Mouse (Mus musculus) liver, embryonic 14.5 days (tissue): ENCODE measurements around the gene Jarid2. TPM values are rescaled to one million over a fixed set of nuclear protein-coding genes. Genes with fewer than 3 reads are reported as not detected.
"Not testable (repeated sequence)": the region's sequence is repeated elsewhere in the genome, so short reads cannot be mapped to it uniquely, and the experiment has no call there.

ENCODE experiments used
- ATAC-seq: fragments of 200-750 bp; cut with Nextera tagmentation; 2 replicates; pipeline ENCODE4 v1.8.0; 2017; ENCODE audit warnings: moderate number of reproducible peaks, mild to moderate bottlenecking, moderate library complexity; ENCODE audit not compliant: insufficient read depth
- DNase-seq, 3 experiments: peaks; one replicate each; pipeline ENCODE4 v3.0.0-alpha.2; 2012 to 2013; ENCODE audit warnings: low read depth in 3 of 3, low spot score in 3 of 3
- H3K27ac ChIP-seq: fragments of 300-500 bp; sonication (generic); 2 replicates; pipeline ENCODE4 v1.5.1; 2014; ENCODE audit warnings: moderate library complexity, mild to moderate bottlenecking, control low read depth, inconsistent platforms
- H3K27me3 ChIP-seq: fragments of 300-500 bp; sonication (generic); 2 replicates; pipeline ENCODE4 v1.6.1; 2014; ENCODE audit warnings: mild to moderate bottlenecking, low read length, moderate library complexity; ENCODE audit not compliant: control insufficient read depth, insufficient read depth
- H3K36me3 ChIP-seq: fragments of 300-500 bp; sonication (generic); replicated peaks from 2 replicates; pipeline ENCODE4 v1.6.1; 2014; ENCODE audit warnings: low read depth; ENCODE audit not compliant: control insufficient read depth, insufficient read depth
- H3K4me1 ChIP-seq, 2 experiments: fragments of 200-500 bp in 1 of 2; fragments of 300-500 bp in 1 of 2; sonication (generic) in 1 of 2; replicated peaks; 2 replicates each; pipeline ENCODE4 v1.6.1; 2012 to 2014; ENCODE audit warnings: antibody characterized with exemption in 1 of 2, inconsistent platforms in 1 of 2, low read length in 1 of 2; ENCODE audit not compliant: control insufficient read depth in 2 of 2, insufficient read depth in 2 of 2
- H3K4me2 ChIP-seq: fragments of 300-500 bp; sonication (generic); 2 replicates; pipeline ENCODE4 v1.6.1; 2014; ENCODE audit warnings: low read depth, mild to moderate bottlenecking, control low read depth, moderate library complexity
- H3K4me3 ChIP-seq, 2 experiments: fragments of 200-500 bp in 1 of 2; fragments of 300-500 bp in 1 of 2; sonication (generic) in 1 of 2; 2 replicates each; pipeline ENCODE4 v1.5.1; 2012 to 2014; ENCODE audit warnings: low read depth in 2 of 2, low read length in 2 of 2, mild to moderate bottlenecking in 2 of 2, control low read depth in 1 of 2, inconsistent platforms in 1 of 2, moderate library complexity in 1 of 2; ENCODE audit not compliant: insufficient read depth in 1 of 2
- H3K9ac ChIP-seq: fragments of 300-500 bp; sonication (generic); replicated peaks from 2 replicates; pipeline ENCODE4 v1.6.1; 2014; ENCODE audit warnings: mild to moderate bottlenecking, control low read depth, moderate library complexity
- H3K9me3 ChIP-seq: fragments of 300-500 bp; sonication (generic); 2 replicates; pipeline ENCODE4 v1.6.1; 2016; ENCODE audit warnings: low read length, mixed read lengths; ENCODE audit not compliant: control insufficient read depth
- CTCF ChIP-seq: IDR thresholded peaks from 2 replicates; pipeline ENCODE4 v1.5.1; 2016; ENCODE audit warnings: antibody characterized with exemption, low read depth, control low read depth
- EP300 ChIP-seq: IDR thresholded peaks from 2 replicates; pipeline ENCODE4 v1.6.1; 2016; ENCODE audit warnings: antibody characterized with exemption, low read depth
- WGBS: fragments of 180-500 bp; shearing (Covaris S2); extraction: QIAGEN DNeasy Blood & Tissue Kit; methylation state at CpG from one replicate; pipeline ENCODE4 v1.1.7; 2014; ENCODE audit not compliant: insufficient replicate concordance; 5-methylcytosine and 5-hydroxymethylcytosine counted together
- polyA plus RNA-seq, 2 experiments: library from polyadenylated mRNA; depleted of rRNA in 1 of 2; stranded (reverse) in 1 of 2; unstranded in 1 of 2; fragments of >200 nt; fragmentation: Nextera tagmentation in 1 of 2; extraction: Ambion mirVana in 1 of 2; gene quantifications; 2 replicates each; pipeline versions ENCODE4 v1.2.1 to v1.2.3; 2012 to 2014

Gene Jarid2
- polyA plus RNA-seq, 2 experiments = 4.9 to 5.9 TPM

- H3K27me3 ChIP-seq = no peaks in the 10 kb centered on the region
- H3K4me1 ChIP-seq = peaks cover 28 to 39% of the 10 kb centered on the region in 2 experiments
- H3K4me2 ChIP-seq = peak overlapping the region; percentile 53
- no peaks in the 10 kb centered on the region for H3K36me3 ChIP-seq
- no peak for TF ChIP-seq CTCF
- TF ChIP-seq EP300 = peak; percentile 51; the same call in 1 of the 2 replicates
- ATAC-seq = peak; percentile 98
- no peak overlapping the region for H3K4me3 ChIP-seq
- H3K9me3 ChIP-seq = no peaks in the 10 kb centered on the region
- peak overlapping the region; percentile 28 for H3K9ac ChIP-seq
- DNase-seq = peak in 2 of 3 experiments; percentile 44 to 57
- peak overlapping the region; percentile 83 for H3K27ac ChIP-seq
- WGBS = 30% methylated on average over 8 of the region's 8 CpGs
Observed at GRCm38 (mm10) chr13:44709747-44710480, 19.4 kb upstream of the Jarid2 start.

- Histone ChIP-seq H3K36me3 (no peaks in the 10 kb centered on the region), H3K4me3 (no peak overlapping the region), H3K27me3 (no peaks in the 10 kb centered on the region), H3K9ac (no peak overlapping the region), H3K9me3 (no peaks in the 10 kb centered on the region), H3K27ac (peak overlapping the region; percentile 55; the same call in 1 of the 2 replicates), H3K4me1 (peaks cover 28 to 34% of the 10 kb centered on the region in 2 experiments), H3K4me2 (no peak overlapping the region)
- TF ChIP-seq EP300 (no peak), CTCF (no peak)
- ATAC-seq (no peak), DNase-seq (no peak)
- WGBS = 56% methylated on average over 5 of the region's 5 CpGs
Observed at GRCm38 (mm10) chr13:44711062-44711461, 18.2 kb upstream of the Jarid2 start.

GRCm38 (mm10) chr13:44711882-44712281 lies 17.4 kb upstream of the Jarid2 start:
- TF ChIP-seq EP300 = no peak
- no peak for TF ChIP-seq CTCF
- Histone ChIP-seq H3K36me3 (no peaks in the 10 kb centered on the region), H3K4me1 (peaks cover 28 to 34% of the 10 kb centered on the region in 2 experiments), H3K9ac (no peak overlapping the region), H3K9me3 (no peaks in the 10 kb centered on the region), H3K27ac (no peak overlapping the region), H3K4me2 (no peak overlapping the region), H3K4me3 (no peak overlapping the region), H3K27me3 (no peaks in the 10 kb centered on the region)
- no peak for ATAC-seq
- DNase-seq = no peak
- WGBS = 52% methylated on average over 1 of the region's 1 CpGs

GRCm38 (mm10) chr13:44715187-44715885 lies 13.9 kb upstream of the Jarid2 start:
- no peak overlapping the region for H3K4me3 ChIP-seq
- no peaks in the 10 kb centered on the region for H3K36me3 ChIP-seq
- H3K9ac ChIP-seq = no peak overlapping the region
- no peak overlapping the region for H3K4me2 ChIP-seq
- H3K9me3 ChIP-seq = no peaks in the 10 kb centered on the region
- TF ChIP-seq CTCF (no peak), EP300 (no peak)
- ATAC-seq (no peak), DNase-seq (no peak)
- no peaks in the 10 kb centered on the region for H3K27me3 ChIP-seq
- H3K27ac ChIP-seq = no peak overlapping the region
- WGBS = 50% methylated on average over 10 of the region's 10 CpGs
- peaks cover 18 to 19% of the 10 kb centered on the region in 2 experiments for H3K4me1 ChIP-seq

GRCm38 (mm10) chr13:44717838-44718237 lies 11.4 kb upstream of the Jarid2 start:
- no peaks in the 10 kb centered on the region for H3K27me3 ChIP-seq
- H3K36me3 ChIP-seq = no peaks in the 10 kb centered on the region
- no peak overlapping the region for H3K4me3 ChIP-seq
- H3K4me1 ChIP-seq = 0 out of 4 replicates have a peak, but pooled peaks cover 0 to 4% of the 10 kb centered on the region in 2 experiments
- 87% methylated on average over 9 of the region's 9 CpGs for WGBS
- no peak overlapping the region for H3K4me2 ChIP-seq
- no peak for TF ChIP-seq EP300
- no peak for TF ChIP-seq CTCF
- no peak overlapping the region for H3K27ac ChIP-seq
- no peak for ATAC-seq
- no peak overlapping the region for H3K9ac ChIP-seq
- no peak for DNase-seq
- no peaks in the 10 kb centered on the region for H3K9me3 ChIP-seq

- not testable (repeated sequence) for H3K4me2 ChIP-seq, H3K9ac ChIP-seq, H3K27me3 ChIP-seq, H3K27ac ChIP-seq, H3K36me3 ChIP-seq, DNase-seq, H3K4me3 ChIP-seq, H3K9me3 ChIP-seq, H3K4me1 ChIP-seq, ATAC-seq
- 68% methylated on average over 5 of the region's 5 CpGs for WGBS
Observed at GRCm38 (mm10) chr13:44718465-44718864, 10.8 kb upstream of the Jarid2 start.
